In genomic region chr17:29380241-29380640, GRCm38 (mm10) we compare ENCODE assay signal across 14 mouse cellular contexts.
"Had no signal": no experiment of that assay in that cellular context is flagged by ENCODE, and none has a peak within 500 bp of the region (broad histone marks: within the 10 kb centered on the region; RNA-seq: fewer than 3 reads in every experiment).

No protein-coding gene starts in this region.

- H3K27me3 ChIP-seq: megakaryocyte, embryonic 14.5 days; midbrain, embryonic 15.5 days; neural tube, embryonic 12.5 days had no signal

- H3K9me3 ChIP-seq: megakaryocyte, embryonic 14.5 days; midbrain, embryonic 13.5 days; midbrain, embryonic 15.5 days; neural tube, embryonic 12.5 days had no signal

- DNase-seq: lung, adult 18-20 months; lung, embryonic 14.5 days; lung, postnatal 10 days; lung, postnatal 4 days; right cerebral cortex, postnatal 25 days; right cerebral cortex, postnatal 4 days; spleen, adult 18-20 months; thymus, adult 18-20 months; thymus, postnatal 14 days; thymus, postnatal 36 days had no signal

- H3K9ac ChIP-seq: lung, embryonic 14.5 days; midbrain, embryonic 13.5 days; midbrain, embryonic 15.5 days; neural tube, embryonic 12.5 days had no signal

- H3K36me3 ChIP-seq: midbrain, embryonic 13.5 days; midbrain, embryonic 15.5 days; neural tube, embryonic 12.5 days had no signal

- H3K4me1 ChIP-seq: midbrain, embryonic 13.5 days; midbrain, embryonic 15.5 days; neural tube, embryonic 12.5 days had no signal

- H3K4me3 ChIP-seq: midbrain, embryonic 13.5 days; midbrain, embryonic 15.5 days; neural tube, embryonic 12.5 days had no signal

- H3K27ac ChIP-seq: midbrain, embryonic 13.5 days; midbrain, embryonic 15.5 days; neural tube, embryonic 12.5 days had no signal
